Mouse (Mus musculus): ENCODE data around the gene Plk5.

GRCm38 (mm10) chr10:80399973-80400703 lies 43.9 kb downstream of the Plk5 start:
- TF ChIP-seq GATA1 (IDR thresholded peaks at IDR 0.05; ENCODE audit: low read length) (no peak), TAL1 (IDR thresholded peaks at IDR 0.05; ENCODE audit: low read length) (no peak)

All from erythroblast, embryonic 14.5 days (primary cell).